Mouse (Mus musculus) cerebellum, adult 2 months (tissue): ENCODE data around the gene Trnp1. TPM values are rescaled to one million over a fixed set of nuclear protein-coding genes. Genes with fewer than 3 reads are reported as not detected.

ENCODE experiments used
- DNase-seq, 2 experiments: peaks; one replicate each; pipeline ENCODE4 v3.0.0; 2021
- H3K27ac ChIP-seq: fragments of 200-500 bp; 2 replicates; pipeline ENCODE4 v1.5.1; 2012; ENCODE audit warnings: low read length, control low read depth, inconsistent platforms; ENCODE audit not compliant: insufficient read depth
- H3K27me3 ChIP-seq: fragments of 200-500 bp; 2 replicates; pipeline ENCODE4 v1.6.1; 2012; ENCODE audit warnings: inconsistent platforms, mild to moderate bottlenecking, low read length, moderate library complexity; ENCODE audit not compliant: control insufficient read depth, insufficient read depth
- H3K4me1 ChIP-seq: fragments of 200-500 bp; 2 replicates; pipeline ENCODE4 v1.6.1; 2011; ENCODE audit warnings: low read length; ENCODE audit not compliant: control insufficient read depth, insufficient read depth
- H3K4me3 ChIP-seq: fragments of 200-500 bp; replicated peaks from 2 replicates; pipeline ENCODE3; 2011; ENCODE audit warnings: mild to moderate bottlenecking, low read depth, low read length, control low read depth; ENCODE audit not compliant: insufficient read depth
- CTCF ChIP-seq: fragments of 200-500 bp; IDR thresholded peaks from 2 replicates; pipeline ENCODE4 v1.5.1; 2011; ENCODE audit warnings: low read depth, mild to moderate bottlenecking, control low read depth, low read length, moderate library complexity, borderline replicate concordance; ENCODE audit not compliant: insufficient read depth
- POLR2A ChIP-seq: fragments of 200-500 bp; IDR thresholded peaks from 2 replicates; pipeline ENCODE4 v1.6.1; 2011; ENCODE audit warnings: low read length, control low read depth, borderline replicate concordance; ENCODE audit not compliant: insufficient read depth
- WGBS: fragments of 180-500 bp; shearing (Covaris S2); methylation state at CpG from one replicate; pipeline ENCODE4 v1.1.7; 2018; 5-methylcytosine and 5-hydroxymethylcytosine counted together
- polyA plus RNA-seq: library from polyadenylated mRNA; depleted of rRNA; stranded (reverse); fragments of >200 nt; gene quantifications from 2 replicates; pipeline ENCODE4 v1.2.3, GENCODE M21; 2012; rRNA removed

Gene Trnp1
- polyA plus RNA-seq, 1 experiment = 162 TPM

DNA sequence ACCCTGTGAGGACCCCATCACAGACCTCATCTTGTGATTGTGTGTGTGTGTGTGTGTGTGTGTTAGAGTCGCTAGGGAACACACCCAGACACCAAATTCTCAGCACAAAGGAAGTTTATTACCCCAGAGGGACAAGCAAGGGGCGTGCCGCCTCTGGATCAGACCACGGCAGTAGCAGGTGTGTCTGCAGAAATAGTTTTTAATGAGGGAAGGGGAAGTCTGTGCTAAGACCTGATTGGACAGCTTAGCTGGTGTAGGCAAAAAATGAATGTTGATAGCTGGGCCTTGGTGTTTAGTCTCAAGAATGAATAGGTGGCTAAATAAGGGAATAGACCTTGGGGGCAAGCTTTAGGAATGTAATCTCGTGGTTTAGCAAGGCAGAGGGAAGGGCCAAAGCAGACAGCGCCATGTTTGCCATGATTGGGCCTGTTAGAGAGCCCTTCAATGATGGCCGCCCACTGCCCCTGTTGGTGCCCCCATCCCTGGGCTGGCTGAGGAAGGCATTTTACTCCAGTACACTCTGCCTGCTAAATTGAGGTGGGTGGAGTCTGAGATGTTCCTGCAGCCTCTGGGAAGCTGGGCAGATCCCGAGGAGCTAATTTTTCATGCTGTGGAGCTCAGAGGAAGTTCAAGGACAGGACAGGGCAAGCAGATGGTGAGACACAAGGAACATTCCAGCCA is 49.5 kb downstream of the Trnp1 start:
- TF ChIP-seq CTCF (no peak), POLR2A (no peak)
- Histone ChIP-seq H3K4me1 (peaks cover 4% of the 10 kb centered on the region; the same call in 1 of the 2 replicates), H3K4me3 (no peak overlapping the region), H3K27ac (no peak overlapping the region), H3K27me3 (no peaks in the 10 kb centered on the region)
- WGBS = 80% methylated on average over 8 of the region's 8 CpGs
- DNase-seq = no peak

DNA sequence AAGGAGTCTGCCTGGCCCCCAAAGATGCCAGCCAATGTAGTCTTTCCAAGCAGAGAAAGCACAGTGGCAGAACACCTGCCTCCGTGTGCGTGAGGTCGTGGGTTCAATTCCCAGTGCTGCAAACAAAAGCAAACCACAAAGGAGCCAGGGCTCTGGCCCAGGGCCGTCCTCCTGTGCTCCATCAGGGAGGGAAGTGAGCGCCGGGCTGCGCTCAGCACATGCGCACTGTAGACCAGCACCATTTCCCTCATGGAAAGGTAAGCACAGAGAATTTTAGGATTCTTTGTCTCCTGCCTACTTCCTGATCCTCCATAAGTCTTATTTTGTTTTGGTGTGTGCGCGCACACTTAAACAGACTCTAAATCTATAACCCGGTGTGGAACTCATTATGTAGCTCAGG is 50.4 kb downstream of the Trnp1 start:
- Histone ChIP-seq H3K4me1 (peaks cover 4% of the 10 kb centered on the region; the same call in 1 of the 2 replicates), H3K4me3 (no peak overlapping the region), H3K27me3 (no peaks in the 10 kb centered on the region), H3K27ac (no peak overlapping the region)
- TF ChIP-seq CTCF (no peak), POLR2A (no peak)
- no peak for DNase-seq
- WGBS = 88% methylated on average over 11 of the region's 11 CpGs

DNA sequence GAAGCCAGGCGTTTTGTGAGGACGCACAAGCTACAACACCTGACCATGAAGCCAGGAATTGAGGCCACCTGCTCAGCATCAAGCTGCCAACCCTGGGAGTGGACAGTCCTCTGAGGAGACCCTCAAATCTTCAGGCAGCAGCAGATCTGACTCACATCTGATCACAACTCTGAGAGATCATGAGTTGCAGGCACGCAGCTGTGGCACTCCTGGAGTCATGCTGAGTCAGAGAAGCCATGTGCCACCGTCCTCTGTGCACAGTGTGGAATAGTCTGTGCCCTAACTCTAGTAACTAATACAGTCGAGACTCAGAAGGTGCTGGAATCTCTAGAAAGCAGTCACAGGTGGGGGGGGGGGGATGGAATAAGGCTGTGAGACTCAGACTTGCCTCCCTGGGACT is 51.0 kb downstream of the Trnp1 start:
- no peaks in the 10 kb centered on the region for H3K27me3 ChIP-seq
- DNase-seq = no peak
- 35% methylated on average over 5 of the region's 5 CpGs for WGBS
- H3K27ac ChIP-seq = no peak overlapping the region
- TF ChIP-seq POLR2A = no peak
- TF ChIP-seq CTCF = no peak
- peaks cover 4% of the 10 kb centered on the region; the same call in 1 of the 2 replicates for H3K4me1 ChIP-seq
- H3K4me3 ChIP-seq = no peak overlapping the region

DNA sequence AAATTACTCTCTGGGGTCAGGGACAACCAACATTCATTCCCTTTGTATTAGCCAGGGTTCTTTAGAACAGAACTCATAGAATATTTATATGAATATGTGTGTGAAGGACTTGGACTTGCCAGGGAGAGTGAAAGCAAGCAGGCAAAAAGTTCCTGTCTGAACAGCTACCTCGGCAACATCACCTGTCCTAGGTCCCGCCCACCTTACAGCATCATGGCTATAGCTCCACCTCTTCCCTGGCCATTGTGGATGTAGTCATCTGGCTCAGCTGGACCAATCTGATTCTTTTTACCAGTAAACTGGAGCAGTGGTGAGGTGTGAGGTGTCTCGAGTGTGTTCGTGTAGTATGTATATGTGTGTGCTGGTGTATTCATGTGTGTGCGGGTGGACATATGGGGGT is 52.6 kb downstream of the Trnp1 start:
- H3K27me3 ChIP-seq = no peaks in the 10 kb centered on the region
- no peak overlapping the region for H3K27ac ChIP-seq
- peaks cover 4% of the 10 kb centered on the region; the same call in 1 of the 2 replicates for H3K4me1 ChIP-seq
- no peak for TF ChIP-seq POLR2A
- TF ChIP-seq CTCF = no peak
- H3K4me3 ChIP-seq = no peak overlapping the region
- DNase-seq = no peak
- WGBS = 96% methylated on average over 5 of the region's 5 CpGs

DNA sequence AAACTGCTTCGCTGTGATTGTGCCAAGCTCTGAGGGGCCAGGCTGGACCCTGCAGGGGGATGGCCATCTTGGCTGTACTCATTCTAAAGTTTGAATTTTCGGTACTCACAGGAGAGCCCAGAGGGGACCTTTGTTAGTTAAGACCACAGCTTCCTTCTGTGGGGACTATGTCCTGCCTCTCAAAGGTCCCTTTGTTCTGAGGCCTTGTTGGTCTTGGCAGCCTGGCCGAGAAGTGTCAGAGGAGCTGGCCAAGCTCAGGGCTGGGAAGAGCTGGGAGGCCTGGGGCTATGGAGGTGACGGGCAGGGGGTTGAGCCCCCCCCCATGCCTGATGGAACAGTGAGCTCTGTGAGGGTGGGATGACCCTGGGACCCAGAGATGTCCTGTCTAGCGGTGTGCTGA is 55.3 kb downstream of the Trnp1 start:
- no peak overlapping the region for H3K27ac ChIP-seq
- WGBS = 44% methylated on average over 5 of the region's 5 CpGs
- TF ChIP-seq POLR2A (no peak), CTCF (no peak)

DNA sequence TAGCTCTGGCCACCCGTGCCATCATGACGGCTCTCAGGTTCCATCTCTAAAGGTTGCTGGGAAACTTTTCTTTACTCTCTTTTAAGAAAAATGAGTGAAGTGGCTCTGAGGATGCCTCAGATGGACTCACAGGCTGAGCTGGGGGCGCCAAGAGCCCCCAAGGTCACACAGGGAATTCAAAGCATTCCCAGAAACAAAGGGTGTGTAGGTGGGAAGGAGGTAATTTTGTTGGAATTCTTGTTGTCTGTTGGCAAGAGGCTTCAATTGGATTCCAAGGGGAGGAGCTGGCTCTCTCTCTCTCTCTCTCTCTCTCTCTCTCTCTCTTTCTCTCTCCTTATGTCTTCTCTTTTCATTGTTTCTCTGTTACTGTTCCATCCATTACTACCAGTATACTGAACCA is 56.2 kb downstream of the Trnp1 start:
- Histone ChIP-seq H3K4me3 (no peak overlapping the region), H3K27ac (no peak overlapping the region), H3K27me3 (no peaks in the 10 kb centered on the region), H3K4me1 (peaks cover 12% of the 10 kb centered on the region)
- no peak for DNase-seq
- 77% methylated on average over 3 of the region's 3 CpGs for WGBS
- TF ChIP-seq CTCF = no peak
- no peak for TF ChIP-seq POLR2A

More for the DNA sequence above, 55.3 kb downstream of the Trnp1 start:
- Histone ChIP-seq H3K27me3 (no peaks in the 10 kb centered on the region), H3K4me1 (peaks cover 12% of the 10 kb centered on the region), H3K4me3 (no peak overlapping the region)
- no peak for DNase-seq

Other genes starting within 250 kb of the Trnp1 start
- 0.59 and 0.60 TPM in 2 replicates for gene Sytl1, start 235.4 kb downstream of the Trnp1 start, polyA plus RNA-seq
- gene Tmem222, start 220.8 kb downstream of the Trnp1 start, polyA plus RNA-seq = 152 and 153 TPM in 2 replicates
- gene Wdtc1, start 145.1 kb downstream of the Trnp1 start, polyA plus RNA-seq = 46.3 and 46.6 TPM in 2 replicates
- 47.6 and 49.5 TPM in 2 replicates for gene Slc9a1, start 128.8 kb downstream of the Trnp1 start, polyA plus RNA-seq
- 0.21 and 0.26 TPM in 2 replicates for gene Tent5b, start 18.4 kb downstream of the Trnp1 start, polyA plus RNA-seq
- gene Kdf1, start 20.4 kb upstream of the Trnp1 start, polyA plus RNA-seq = 0.10 TPM in 1 of 2 replicates, not detected in the other
- gene Nudc, start 47.4 kb upstream of the Trnp1 start, polyA plus RNA-seq = 197 and 231 TPM in 2 replicates
- 2.1 and 2.6 TPM in 2 replicates for gene Nr0b2, start 54.8 kb upstream of the Trnp1 start, polyA plus RNA-seq
- 9.4 and 10.2 TPM in 2 replicates for gene Gpatch3, start 76.2 kb upstream of the Trnp1 start, polyA plus RNA-seq
- gene Gpn2, start 85.8 kb upstream of the Trnp1 start, polyA plus RNA-seq = 23.6 and 23.9 TPM in 2 replicates
- gene Sfn, start 103.6 kb upstream of the Trnp1 start, polyA plus RNA-seq = 4.2 and 4.8 TPM in 2 replicates
- gene Zdhhc18, start 151.6 kb upstream of the Trnp1 start, polyA plus RNA-seq = 51.8 and 58.7 TPM in 2 replicates
- 10.8 and 11.1 TPM in 2 replicates for gene Pigv, start 174.1 kb upstream of the Trnp1 start, polyA plus RNA-seq